8 mouse cellular contexts compared by ENCODE assay signal in the genomic region with DNA sequence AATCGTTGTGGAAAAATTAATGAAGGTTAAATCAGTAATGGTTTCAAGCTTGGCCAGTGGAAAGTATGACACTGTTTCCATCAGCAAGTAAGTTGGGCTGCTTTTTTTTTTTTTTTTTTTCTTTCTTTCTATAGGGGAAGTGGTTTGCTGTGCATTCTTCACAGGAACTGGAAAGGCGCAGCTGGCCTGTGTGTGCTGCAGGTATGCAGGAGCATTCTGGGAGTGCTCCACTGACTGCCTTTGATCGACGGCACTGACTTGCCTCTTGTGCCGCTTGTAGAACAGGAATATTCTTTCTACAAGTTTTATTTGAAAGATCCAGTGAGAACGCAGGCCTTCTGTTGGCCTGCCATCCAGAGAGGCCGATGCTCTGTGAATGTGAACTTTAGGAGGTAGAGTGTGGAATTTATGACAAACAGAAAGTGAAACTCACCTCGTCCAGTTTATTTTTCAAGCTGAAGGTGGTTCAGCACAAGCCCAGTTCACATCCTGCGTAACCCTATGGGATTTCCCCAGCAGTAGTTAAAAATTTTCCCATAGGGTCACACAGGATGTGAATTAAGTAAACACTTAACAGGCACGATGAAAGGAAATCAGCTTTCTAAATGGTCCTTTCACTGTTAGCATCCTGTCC.
DNase-seq lines count a peak whose midpoint lies in the region; ATAC-seq and TF ChIP-seq lines count a peak whose summit lies in the region.

No protein-coding gene starts in this region.

- intact Hi-C loops in gastrocnemius, postnatal 36 days (cut with DNase I) = loop anchor here (5.0 kb wide), 1 partner anchor 119 kb away; a partner anchor contains a TSS

- no peaks in the 10 kb centered on the region for H3K9me3 ChIP-seq in lung, embryonic 14.5 days (ENCODE audit: low read depth, low read length)

- peak; percentile 52 for DNase-seq in lung, embryonic 14.5 days
- no peak for DNase-seq in lung, postnatal 14 days
- peak; percentile 42 for DNase-seq in lung, postnatal 36 days
- DNase-seq in thymus, postnatal 36 days = peak; percentile 71 to 85
- no peak for DNase-seq in frontal cortex, postnatal 25 days (ENCODE audit: low spot score in 2 of 2)
- DNase-seq in adrenal gland, adult 18-20 months (ENCODE audit: low spot score in 2 of 2) = no peak
- DNase-seq in gastrocnemius, postnatal 36 days = no peak

- peak overlapping the region; percentile 71 for H3K27ac ChIP-seq in lung, embryonic 14.5 days (ENCODE audit: low read depth)

- peak; percentile 58 for ATAC-seq in lung, embryonic 14.5 days (ENCODE audit: insufficient read depth)
- ATAC-seq in inflammation-experienced regulatory T-cells, adult 6 months = peak; percentile 84

- H3K27me3 ChIP-seq in lung, embryonic 14.5 days (ENCODE audit: insufficient read depth, low read length) = no peaks in the 10 kb centered on the region

- 0 out of 2 replicates have a peak, but pooled peaks cover 2% of the 10 kb centered on the region for H3K4me1 ChIP-seq in lung, embryonic 14.5 days (ENCODE audit: insufficient read depth)

- no peaks in the 10 kb centered on the region for H3K36me3 ChIP-seq in lung, embryonic 14.5 days (ENCODE audit: insufficient read depth)

- TF ChIP-seq CTCF in lung, embryonic 14.5 days (IDR thresholded peaks at IDR 0.05; ENCODE audit: low read depth) = no peak

- H3K4me3 ChIP-seq in lung, embryonic 14.5 days (ENCODE audit: low read depth, low read length) = peak overlapping the region; percentile 22

- H3K4me2 ChIP-seq in lung, embryonic 14.5 days = peak overlapping the region; percentile 48

- no peak overlapping the region for H3K9ac ChIP-seq in lung, embryonic 14.5 days

- WGBS in lung, embryonic 14.5 days = 34% methylated on average over 10 of the region's 10 CpGs

Comparison
In these comparisons a context has a peak if more than half of its experiments do, and no peak if none do; other contexts are left out.
1. DNase-seq: peak in lung, embryonic 14.5 days (single experiment), lung, postnatal 36 days (single experiment) and thymus, postnatal 36 days (2 of 2); none in lung, postnatal 14 days (single experiment), frontal cortex, postnatal 25 days (0 of 2), adrenal gland, adult 18-20 months (0 of 2) and gastrocnemius, postnatal 36 days (0 of 2).